Mouse (Mus musculus): ENCODE results near the gene Rnf24.
A peak's percentile ranks its signal among the peaks of the same experiment; 100 is the strongest.
"Not testable (repeated sequence)": the region's sequence is repeated elsewhere in the genome, so short reads cannot be mapped to it uniquely, and the experiment has no call there.

The Rnf24 gene

DNA sequence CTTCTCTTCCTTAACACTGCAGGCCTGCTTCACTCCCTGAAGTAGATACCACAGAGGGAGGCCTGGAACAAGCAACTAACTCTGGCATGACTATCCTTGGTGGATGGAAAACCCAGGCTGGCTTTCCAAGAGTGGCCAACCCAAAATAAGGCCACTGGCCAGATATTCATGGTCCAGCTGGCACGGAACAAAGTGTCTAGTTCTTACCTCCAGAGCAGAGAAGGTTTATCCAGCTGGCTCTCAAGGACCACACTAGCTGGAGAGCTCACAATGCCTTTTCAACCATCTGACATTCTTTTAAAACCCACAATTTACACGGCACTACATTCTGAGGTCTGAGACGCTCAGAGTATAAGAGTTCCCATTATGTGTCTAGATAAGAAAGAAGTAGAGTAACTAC is 8.2 kb downstream of the Rnf24 start:
- DNase-seq (ENCODE audit: low read depth, low spot score) = no peak

DNA sequence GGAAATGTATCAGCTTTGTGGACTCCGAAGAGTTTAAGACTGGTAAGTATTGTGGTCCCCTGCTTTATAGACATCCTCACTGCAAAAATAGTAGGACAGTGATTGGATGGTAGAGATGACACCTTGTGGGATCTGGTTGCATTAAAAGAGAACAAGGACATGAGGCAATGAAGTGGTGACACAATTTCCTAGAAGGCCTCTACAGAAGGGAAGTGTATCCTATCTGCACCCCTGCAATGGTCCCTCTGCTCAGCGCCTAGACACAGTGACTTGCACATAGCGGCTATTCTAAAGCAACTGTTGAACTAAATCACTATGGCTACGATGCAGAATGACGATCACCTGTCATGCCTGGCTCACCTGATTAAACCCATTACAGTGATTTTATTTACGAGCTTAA is 15.1 kb downstream of the Rnf24 start:
- no peak for DNase-seq (ENCODE audit: low read depth, low spot score)

DNA sequence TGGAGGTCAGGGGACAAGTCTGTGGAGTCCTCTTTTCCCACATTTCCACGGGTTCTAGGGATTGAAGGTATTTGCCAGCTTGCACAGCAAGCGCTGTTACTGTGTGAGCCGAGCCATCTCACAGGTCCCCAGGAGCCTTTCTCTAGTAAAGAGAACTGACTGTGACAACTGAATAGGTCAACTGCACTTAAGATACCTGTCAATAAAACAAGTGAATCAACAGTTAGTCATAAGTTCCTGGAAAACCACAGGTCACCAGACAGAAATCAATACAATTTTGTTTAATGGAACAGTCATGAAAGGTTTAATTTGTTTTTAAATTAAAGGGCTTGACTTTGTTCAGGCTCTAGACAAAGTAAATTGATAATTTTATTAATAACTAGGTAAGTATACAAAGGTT is 22.1 kb downstream of the Rnf24 start:
- no peak for DNase-seq (ENCODE audit: low read depth, low spot score)

DNA sequence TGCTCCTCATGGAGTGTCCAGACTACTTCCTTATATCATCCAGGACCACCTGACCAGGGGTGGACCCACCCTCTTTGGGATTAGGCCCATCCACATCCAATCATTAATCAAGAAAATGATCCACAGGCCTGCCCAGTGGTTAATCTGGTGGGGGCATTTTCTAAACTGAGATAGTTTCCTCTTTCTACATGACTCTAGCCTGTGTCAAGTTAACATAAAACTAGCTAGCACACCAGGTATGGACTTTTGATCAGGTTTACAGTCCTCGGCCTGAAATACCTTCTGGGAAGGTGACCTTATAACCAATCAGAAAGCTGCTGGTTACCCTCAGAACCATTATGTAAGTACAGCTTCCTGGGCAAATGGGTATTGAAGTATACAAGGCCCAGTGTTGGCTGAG is 23.7 kb downstream of the Rnf24 start:
- DNase-seq (ENCODE audit: low read depth, low spot score) = no peak

DNA sequence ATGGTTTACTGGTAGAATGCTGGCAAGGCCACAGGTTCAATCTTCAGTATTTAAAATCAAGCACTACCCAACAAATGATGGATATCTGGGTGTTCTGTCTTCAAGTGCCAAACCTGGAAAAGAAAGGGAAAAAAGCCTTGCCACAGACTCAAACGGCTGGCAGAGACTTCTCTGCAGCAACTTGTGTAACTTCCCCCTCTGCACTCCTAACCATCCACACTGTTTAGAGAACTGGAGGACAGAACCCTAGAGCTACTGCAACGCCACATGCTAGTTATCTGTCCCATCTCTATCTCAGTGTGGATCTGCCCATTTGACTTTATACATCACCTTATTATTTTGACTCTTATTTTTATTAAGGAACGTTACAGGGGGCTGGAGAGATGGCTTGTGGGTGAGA is 26.6 kb downstream of the Rnf24 start:
- DNase-seq (ENCODE audit: low read depth, low spot score) = no peak

DNA sequence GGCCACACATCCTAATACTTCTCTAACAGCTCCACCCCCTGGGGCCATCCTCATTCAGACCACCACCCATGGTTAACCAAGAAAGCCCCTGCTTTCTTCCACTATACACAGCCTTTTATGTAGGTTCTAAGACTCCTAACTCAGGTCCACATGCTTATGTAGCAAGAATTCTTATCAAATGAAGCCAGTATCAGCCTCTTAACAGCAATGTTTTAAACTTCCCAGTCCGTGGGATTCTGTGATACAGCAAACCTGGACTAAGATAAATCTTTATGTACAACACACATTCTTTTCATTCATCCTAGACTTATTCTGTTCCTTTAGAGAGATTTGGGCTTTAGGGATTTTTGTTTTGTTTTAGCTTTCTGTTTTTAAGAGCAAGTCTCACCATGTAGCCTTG is 29.0 kb downstream of the Rnf24 start:
- DNase-seq (ENCODE audit: low read depth, low spot score) = no peak

DNA sequence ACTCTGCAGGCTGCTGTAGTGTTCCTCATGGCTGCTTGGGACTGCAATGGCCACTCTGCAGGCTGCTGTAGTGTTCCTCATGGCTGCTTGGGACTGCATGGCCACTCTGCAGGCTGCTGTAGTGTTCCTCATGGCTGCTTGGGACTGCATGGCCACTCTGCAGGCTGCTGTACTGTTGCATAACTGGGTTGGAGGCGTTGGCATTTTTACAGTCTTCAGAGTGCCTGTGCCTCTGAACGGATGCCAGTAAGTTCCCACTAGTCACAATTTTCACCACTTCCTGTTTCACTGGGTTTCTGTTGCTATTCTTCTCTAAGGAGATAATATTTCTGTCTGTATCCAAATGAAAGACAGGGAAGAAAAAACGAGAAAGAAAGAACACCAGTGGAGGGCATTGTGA is 31.5 kb downstream of the Rnf24 start:
- DNase-seq (ENCODE audit: low read depth, low spot score) = not testable (repeated sequence)

DNA sequence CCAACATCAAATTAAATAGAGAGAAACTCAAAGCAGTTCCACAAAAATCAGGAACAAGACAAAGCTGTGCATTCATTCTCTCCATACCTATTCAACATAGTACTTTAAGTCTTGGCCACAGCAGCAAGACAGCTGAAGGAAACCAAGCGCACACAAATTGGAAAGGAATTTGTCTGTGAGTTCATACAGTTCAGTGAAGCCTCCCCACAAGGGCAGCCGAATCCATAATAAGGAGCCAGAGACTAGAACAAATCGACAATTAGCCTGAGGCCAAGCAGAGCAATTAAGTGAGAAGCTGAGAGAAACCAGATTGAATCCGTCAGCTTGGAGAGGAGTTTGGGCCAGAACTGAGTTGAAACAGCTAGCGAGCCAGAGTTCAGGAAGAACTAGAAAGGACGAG is 33.3 kb downstream of the Rnf24 start:
- peak; percentile 21 for DNase-seq (ENCODE audit: low read depth, low spot score)

DNA sequence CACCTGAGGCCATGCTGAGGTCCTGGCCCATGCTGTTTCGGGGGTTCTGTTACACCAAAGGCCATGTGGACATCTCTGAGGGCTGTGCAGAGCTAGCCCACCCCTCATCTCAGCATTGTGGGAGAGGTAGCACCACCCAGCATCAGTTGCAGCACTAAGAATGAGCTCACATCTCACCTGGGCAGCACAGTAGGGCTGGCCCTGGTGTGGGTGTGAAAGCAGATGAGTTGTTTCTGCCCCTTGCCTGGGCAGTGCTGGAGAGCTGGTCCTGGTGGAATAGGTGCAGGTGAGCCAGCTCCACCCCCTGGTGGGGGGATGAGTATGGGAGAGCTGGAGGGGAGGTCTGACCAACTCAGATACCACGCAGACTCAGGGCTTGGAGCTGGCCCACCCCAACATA is 36.5 kb downstream of the Rnf24 start:
- no peak for DNase-seq (ENCODE audit: low read depth, low spot score)

DNA sequence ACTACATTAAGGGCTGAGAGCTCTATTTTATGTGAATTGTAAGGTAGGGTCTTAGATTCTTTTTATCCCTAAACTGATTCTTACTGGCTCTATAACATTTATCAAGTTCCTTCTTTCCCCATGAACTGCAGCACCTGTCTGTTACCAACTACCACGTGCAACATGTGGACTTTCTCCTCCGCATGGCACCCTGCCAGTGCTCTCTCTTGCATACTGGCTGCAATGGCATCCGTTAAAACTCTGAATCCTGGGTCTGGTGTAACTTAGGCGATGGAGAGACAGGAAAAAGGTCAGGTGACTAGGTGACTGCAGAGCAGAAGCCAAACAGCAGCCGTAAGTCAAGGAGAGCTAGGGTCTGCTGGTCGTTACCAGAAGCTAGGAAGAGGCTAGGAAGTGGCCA is 43.4 kb downstream of the Rnf24 start:
- no peak for DNase-seq (ENCODE audit: low read depth, low spot score)

DNA sequence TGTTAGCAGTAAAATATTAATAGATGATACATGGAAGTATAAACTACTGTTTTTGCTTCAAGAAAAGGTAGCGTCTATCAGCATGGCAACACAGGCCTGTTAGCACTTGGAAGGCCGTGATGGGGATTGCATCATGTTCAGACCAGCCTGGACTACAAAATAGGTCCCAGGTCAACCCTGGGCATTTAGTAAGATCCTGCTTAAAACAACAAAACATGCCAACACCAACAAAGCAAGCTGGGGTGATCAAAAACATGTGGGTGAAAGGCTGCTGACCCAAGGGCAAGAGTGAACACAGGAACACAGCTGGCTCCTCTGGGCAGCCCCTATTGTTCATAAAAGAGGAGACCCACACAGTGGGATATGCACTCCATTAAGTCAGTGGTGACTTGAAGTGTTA is 44.9 kb downstream of the Rnf24 start:
- no peak for DNase-seq (ENCODE audit: low read depth, low spot score)

DNA sequence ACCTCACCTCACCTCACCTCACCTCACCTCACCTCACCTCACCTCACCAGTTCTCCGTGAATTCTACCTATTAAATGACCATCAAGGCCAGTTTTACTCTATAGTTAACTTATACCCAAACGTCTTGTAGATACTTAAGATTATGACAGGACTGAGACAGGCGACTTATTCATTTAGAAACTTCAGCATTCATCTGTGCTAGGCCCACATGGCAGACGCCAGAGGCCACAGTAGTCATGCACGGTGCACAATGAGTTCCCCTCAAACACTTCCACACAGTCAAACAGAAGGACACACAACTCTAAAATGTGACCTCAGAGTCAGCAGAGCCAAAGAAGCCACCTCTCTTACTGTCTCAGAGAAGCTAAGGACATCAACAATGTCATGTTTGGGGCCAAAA is 45.3 kb downstream of the Rnf24 start:
- DNase-seq (ENCODE audit: low read depth, low spot score) = no peak

DNA sequence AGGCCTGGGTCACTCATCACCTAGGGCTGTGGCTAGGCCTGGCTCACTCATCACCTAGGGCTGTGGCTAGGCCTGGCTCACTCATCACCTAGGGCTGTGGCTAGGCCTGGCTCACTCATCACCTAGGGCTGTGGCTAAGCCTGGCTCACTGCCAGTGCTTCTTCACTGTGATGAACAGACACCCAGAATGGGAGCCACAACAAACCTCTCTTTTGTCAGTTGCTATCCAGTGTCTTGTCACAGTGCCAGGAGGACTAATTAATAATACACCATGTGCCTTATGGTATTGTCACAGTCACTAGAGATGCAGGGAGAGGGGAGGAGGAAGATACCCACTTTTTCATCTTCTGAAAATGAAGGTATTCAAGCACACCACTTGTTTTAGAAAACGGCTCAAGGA is 47.5 kb downstream of the Rnf24 start:
- not testable (repeated sequence) for DNase-seq (ENCODE audit: low read depth, low spot score)

DNA sequence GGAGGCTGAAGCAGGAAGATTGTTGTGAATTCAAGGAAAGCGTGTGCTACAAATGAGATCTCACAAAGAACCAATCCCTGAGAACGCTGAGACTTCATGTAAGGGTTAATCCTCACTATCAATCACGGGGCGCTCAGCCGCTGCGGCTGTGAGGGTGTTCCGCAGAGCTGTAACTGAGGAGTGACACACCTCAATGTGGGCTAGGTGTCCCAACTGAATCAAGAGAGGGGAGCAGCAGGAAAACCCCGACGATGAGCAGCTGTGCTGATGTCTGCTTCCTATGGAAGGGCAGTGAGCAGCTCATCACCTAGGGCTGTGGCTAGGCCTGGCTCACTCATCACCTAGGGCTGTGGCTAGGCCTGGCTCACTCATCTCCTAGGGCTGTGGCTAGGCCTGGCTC is 48.2 kb downstream of the Rnf24 start:
- no peak for DNase-seq (ENCODE audit: low read depth, low spot score)

DNA sequence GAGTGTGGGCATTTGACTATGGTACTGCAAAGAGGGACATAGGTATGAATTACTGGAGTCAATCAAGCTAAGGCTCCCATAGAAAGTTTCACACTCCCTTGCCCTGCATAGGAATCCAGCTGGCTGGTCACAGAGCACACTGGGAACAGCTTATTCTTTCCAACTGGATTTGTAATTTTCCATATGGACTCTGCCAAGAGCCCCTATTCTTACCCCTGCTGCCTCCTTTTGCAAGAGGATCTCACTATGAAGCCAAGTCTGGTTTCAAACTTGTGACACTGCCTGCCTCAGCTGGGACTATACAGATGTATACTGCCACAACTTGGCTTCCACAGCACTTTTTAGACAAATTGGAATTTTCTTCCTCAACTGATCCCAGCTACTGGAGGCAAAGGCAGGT is 51.1 kb downstream of the Rnf24 start:
- DNase-seq (ENCODE audit: low read depth, low spot score) = no peak

DNA sequence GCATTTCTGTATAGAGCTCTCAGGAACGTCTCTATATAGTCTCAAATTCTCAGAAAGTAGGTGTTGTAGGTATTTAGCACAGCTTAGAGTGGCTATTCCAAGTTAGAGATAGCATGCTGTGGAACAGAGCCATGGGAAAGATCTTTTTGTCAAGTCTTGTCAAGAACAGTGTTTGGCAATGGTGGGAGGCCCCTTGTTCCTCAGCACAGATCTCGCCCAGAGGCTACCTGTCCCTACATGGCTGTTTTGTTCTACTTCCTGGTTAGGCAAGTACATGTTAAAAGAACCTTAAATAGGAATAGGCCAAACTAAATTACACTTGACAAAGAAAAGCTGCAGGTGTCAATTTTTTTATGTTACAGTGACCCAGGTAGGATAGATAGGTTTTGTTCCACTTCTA is 52.2 kb downstream of the Rnf24 start:
- DNase-seq (ENCODE audit: low read depth, low spot score) = no peak

DNA sequence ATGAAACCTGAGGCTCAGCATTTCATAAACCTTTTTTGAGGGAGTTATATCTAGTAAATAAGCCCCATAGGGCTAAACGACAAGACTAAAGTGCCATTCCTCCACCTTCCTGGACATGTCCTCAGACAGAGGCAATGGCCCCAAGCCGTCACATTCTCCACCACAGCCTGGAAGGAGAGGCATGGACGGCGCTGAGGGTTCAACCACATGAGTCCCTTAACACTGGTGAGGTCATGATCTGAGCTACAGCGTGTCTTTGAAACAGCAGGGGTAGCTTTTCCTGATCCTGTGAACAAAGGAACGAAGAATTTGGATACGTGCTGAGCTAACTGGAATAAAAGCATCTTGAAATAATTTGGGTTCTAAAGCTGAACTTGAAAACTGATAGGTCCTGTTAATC is 54.0 kb downstream of the Rnf24 start:
- peak; percentile 17 for DNase-seq (ENCODE audit: low read depth, low spot score)

DNA sequence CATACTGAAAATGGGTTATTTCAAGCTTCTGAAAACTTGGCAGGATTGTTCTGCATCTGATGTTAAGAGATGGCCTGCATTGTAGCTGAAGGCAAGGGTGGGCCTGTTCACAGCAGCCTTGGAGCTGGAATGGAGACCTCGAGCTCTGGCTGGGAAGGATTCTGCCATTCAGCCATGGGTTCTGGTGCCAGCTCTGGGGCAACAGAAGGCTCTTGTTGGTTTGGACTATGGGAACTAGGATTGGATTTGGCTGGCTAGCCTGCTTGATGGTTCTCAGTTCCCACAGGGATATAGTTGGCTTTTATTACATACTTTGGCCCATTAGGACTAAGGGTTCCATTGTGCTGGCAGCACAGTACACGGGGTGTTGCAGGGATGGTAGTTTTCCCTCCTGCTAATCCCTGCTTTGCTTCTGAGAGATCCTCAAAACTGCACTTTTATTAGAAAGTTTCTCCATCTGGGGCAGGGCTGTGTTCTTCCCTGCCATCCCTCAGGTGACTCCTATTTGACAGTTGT is 55.9 kb downstream of the Rnf24 start:
- no peak for DNase-seq (ENCODE audit: low read depth, low spot score)

DNA sequence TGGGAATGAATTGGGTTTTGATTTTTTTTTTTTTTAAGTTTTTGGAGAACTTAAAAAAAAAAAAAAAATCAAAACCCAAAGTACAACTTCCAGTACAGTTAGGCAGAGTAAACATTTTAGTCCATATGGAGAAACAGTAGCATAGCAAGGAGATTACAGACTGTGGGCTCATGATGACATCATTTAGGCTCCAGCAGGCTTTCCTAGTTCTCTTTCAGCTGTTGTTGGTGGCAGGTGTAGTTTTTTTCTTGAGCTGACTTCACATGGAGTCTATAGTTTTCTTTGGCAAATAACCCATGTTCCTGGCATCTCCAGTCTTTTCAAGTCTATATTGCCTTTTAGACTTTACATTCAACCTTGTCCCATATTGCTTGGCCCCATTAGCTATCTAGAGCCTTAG is 62.0 kb downstream of the Rnf24 start:
- DNase-seq (ENCODE audit: low read depth, low spot score) = no peak

DNA sequence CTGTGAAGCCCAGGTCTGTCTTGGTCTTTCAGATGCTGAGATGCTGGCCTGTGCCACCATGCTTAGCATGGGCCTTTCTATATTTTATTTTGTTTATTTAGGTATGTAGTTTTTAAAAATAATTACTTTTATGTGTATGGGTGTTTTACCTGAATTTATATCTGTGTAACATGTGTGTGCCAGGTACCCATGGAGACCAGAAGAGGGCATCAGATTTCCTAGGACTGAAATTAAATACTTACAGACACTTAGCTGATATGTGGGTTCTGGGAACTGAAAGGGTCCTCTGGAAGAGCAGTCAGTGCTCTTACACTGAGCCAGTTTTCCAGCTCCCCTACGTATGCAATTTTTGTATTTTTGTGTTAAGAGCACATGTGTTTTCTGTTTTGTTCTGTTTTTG is 66.4 kb downstream of the Rnf24 start:
- DNase-seq (ENCODE audit: low read depth, low spot score) = no peak

DNA sequence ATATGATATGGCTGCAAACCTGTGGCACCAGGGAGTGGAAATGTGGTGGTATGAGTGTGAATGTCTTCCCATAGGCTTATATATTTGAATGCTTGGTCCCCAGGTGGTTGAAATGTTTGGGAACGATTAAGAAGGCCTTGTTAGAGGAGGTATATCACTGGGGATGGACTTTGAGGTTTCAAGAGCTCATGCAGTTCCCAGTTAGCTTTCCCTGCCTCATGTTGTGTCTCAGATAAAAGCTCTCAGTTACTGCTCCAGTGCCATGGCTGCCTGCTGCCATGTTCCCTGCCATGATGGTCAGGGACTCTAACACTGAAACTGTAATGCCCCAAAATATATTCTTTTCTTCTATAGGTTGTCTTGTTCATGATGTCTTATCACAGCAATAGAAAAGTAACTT is 71.1 kb downstream of the Rnf24 start:
- DNase-seq (ENCODE audit: low read depth, low spot score) = no peak

DNA sequence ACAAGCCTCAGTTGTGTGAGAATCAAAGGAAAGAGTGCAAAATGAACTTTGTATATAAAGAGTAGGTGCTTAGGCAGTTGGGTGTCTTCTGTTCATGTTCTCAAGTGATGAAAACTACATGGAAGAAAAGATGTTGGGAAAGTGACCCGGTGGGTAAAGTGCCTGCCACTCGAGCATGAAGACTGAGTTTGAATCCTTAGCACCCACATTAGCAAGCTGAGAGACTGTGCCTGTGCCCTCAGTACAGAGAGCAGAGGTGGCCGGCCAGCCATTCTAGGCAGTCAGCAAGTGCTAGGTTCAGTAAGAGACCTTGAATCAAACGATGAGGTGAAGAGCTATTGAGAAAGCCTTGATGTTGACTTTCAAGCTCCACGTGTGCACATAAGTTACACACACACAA is 76.0 kb downstream of the Rnf24 start:
- no peak for DNase-seq (ENCODE audit: low read depth, low spot score)

DNA sequence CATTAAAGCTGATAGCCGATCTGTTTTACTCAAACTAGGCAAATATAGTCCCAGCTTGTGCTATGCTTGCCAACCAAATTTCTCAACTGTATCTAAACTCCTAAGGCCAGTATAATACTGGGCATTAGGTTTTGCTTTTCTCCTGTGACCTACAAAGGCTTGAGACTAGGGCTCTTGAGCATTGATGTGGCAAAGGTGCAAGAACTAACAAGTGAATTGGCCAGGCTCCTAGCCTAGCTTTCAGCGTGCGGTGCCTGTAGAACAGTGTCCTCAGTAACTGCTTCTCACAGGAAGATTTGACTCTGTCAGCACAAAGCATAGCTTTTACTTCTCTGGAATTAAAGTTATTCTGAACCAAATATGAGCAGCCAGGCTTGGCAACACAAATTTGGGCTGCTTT is 77.2 kb downstream of the Rnf24 start:
- no peak for DNase-seq (ENCODE audit: low read depth, low spot score)

DNA sequence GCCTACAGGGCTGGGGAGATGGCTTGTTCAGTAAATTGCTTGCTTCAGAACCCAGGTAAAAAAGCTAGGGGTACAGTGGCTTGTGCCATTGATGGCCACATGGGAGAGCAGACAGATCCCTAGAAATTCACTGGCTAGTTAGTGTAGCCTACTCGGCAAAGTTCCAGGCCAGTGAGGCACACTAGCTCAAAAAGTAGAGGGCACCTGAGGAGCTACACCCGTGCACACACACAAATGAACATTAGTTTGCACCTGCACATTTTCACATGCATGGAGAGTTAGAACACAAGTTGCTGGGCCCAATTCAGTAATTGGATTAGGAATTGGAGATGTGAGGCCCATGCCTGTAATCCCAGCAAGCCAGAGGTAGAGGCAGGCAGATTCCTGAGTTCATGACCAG is 87.6 kb downstream of the Rnf24 start:
- no peak for DNase-seq (ENCODE audit: low read depth, low spot score)

DNA sequence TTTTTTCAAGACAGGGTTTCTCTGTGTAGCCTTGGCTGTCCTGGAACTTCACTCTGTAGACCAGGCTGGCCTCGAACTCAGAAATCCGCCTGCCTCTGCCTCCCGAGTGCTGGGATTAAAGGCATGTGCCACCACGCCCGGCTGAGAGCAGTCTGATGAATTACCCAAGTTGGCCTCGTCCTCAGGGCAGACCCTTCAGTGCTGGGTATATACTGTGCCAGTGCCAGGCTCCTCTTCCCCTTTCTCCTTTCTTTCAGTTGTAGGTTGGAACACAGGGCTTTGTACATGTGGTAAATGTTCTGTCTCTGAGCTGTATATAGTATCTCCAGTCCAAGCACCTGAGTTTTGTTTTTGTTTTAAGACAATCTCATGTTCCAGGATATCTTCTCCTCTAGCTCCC is 88.7 kb downstream of the Rnf24 start:
- no peak for DNase-seq (ENCODE audit: low read depth, low spot score)
